Mouse (Mus musculus): Measurements from ENCODE around the gene Syt7. TPM values are rescaled to one million over a fixed set of nuclear protein-coding genes. Genes with fewer than 3 reads are reported as not detected.

Syt7 gene
- total RNA-seq (2021) = 1 to 10 TPM; 2.3 to 2.5 TPM
- long read RNA-seq, experiment 1, partial matches to known transcripts = 0 of 1 reads
- long read RNA-seq, experiment 1, other reads (novel, unspliced or antisense) = 1 of 1 reads
- long read RNA-seq, experiment 2 = 0 reads

DNA sequence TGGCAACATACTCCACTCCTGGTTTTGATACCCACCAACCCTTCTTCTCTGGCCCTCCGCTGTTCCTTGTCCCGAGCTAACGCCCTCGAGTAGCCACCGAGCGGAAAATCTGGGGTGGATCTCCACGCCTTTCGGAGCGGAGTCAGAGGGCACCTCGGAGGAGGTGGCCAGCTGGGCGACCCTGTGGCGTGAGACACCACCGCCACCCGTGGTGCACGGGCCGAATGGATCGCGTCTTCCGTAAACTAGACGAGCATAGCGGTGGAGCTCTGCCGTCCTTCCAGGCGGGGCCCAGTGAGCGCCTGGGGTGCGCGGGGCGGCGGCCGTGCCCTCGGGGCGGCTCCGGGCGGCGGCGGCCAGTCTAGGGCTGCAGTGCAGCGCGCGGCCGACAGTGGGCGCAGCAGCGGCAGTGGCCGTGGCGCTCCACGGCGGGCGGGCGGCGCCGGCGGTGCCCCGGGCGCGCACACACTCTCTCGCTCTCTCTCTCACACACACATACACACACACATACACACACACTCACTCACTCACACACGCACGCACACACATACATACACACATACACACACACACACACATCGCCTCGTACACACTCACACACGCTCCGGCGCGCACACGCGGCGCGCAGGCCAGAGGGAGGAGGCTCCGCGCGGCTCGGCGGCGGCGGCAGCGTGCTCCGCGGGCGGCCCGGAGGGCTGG, at the start of gene Syt7:
Gene Syt7 (plus strand): TSS at position 476 of the 699 bp plus-strand sequence.
- peak; percentile 88 to 91 for DNase-seq
- intact Hi-C loops (cut with DNase I) = no loop called here

DNA sequence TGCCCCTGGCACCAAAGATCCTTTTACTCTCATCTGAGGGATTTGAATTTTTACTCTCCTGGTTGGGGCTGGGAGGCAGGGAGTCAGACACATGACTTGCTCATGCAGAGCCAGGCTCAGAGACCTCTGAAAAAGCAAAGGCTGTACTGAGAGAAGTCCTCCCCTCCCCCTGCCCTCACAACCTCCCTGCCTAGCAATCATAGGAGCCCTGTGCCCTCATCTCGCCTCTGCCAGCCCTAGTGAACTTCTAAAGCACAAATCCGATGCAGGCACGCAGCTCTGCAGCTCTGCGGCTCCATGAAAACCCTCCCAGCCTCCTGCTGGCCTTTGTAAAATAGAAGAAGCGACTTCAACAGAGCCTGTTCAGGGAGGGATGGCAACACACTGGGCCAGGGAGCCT, 49.6 kb upstream of the Syt7 start:
- no peak for DNase-seq
- intact Hi-C loops (cut with DNase I) = no loop called here

DNA sequence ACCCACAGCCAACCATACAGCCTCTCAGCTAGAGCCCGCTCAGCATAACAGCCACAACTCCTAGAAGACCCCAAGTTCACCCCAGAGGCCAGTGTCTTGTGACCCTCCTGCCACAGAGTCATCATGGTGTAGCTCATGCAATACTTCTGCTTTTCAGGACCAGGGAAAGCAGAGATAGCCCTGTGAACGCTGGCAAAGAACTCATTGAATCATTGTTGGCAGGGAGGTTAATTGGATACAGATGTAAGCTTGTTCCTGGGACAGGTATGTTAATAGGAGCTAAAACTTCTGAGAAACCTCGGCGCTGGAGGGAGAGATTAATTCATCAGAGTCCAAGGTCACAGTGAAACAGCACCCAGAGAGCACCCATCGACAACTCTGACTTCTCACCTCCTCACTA, 48.2 kb upstream of the Syt7 start:
- no peak for DNase-seq
- intact Hi-C loops (cut with DNase I) = no loop called here

DNA sequence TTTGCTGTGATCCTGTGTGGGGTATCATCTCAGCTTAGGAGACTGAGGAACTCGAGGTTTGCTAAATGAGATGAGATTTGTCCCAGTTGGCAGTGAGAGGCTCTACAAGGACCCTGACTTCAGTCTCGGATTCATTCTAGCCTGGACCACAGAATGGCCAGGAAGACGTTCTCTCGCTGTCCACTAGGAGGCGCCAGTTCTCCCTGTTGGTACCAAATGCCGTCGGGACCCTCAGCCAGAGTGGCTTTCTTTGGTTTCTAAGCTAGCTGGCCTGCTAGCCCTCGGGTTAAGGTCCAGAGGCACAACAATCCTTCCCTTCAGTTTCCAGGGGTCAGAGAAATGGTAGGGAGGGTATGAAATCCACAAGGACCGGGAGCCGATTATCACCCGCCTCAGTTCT, 47.7 kb upstream of the Syt7 start:
- DNase-seq = no peak
- intact Hi-C loops (cut with DNase I) = no loop called here

DNA sequence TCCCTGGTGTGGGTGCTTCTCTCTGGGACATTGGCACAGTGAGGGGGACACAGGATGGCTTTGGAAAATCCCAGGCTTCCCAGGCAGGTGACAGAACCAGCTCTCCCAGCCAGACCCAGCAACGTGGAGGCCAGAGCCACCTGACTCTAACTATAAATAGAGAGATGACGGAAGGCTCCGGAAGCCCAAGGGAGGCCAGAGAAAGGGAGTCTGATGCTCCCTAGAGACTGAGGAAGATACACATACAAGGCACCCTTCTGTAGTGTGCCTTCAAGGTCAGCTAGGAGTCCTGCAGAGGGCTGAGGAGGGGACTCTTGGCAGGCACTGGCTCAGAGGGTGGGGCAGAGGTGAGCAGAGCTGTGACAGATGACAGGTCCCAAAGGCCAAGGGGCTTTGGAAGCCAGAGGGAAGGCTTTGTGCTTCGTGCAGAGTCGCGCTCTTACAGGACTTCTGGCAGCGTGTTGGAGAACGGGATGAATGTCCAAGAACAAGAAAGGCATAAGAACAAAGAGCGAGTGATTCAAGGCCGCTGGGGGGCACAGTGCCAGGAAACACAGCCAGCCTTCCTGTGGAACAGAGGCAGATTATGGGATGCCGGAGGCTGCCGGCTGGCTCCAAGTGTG, 47.0 kb upstream of the Syt7 start:
- DNase-seq = peak; percentile 22 to 25
- intact Hi-C loops (cut with DNase I) = no loop called here

DNA sequence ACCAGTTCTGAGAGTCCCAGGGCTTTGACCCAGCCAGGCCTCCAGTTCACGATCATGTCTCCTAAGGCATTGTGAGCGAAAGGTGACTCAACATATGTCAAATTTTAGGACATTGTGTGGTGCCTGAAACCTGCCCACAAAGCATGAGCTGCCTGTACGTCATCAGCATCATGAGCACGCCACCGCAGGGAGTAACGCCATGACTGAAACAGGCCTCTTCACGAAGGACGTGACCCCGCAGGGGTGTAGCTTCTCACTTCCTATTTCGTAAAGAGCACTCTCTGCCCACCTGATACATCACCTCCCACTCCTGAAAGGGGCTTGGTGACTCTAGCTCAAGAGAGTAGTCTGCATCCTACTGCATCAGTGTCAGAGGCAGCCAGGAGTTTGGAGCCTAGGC, 45.0 kb upstream of the Syt7 start:
- no peak for DNase-seq
- intact Hi-C loops (cut with DNase I) = no loop called here

DNA sequence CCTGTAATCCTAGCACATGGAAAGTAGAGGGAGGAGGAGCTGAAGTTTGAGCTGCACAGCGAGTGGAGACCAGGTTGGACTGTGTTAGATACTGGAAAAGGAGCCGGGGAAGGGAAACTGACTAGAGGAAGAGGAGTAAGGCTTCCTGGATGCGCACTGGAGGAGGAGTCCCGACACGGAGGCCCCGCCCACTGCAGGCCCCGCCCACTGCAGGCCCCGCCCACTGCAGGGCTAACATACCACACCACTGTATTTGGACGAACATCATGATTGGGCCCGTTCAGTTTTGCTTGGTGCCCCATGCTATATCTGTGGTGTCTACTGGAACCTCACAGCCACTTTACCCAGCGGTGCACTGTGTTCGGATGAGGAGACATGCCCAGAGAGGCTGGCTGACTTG, 43.2 kb upstream of the Syt7 start:
- no peak for DNase-seq
- intact Hi-C loops (cut with DNase I) = no loop called here

DNA sequence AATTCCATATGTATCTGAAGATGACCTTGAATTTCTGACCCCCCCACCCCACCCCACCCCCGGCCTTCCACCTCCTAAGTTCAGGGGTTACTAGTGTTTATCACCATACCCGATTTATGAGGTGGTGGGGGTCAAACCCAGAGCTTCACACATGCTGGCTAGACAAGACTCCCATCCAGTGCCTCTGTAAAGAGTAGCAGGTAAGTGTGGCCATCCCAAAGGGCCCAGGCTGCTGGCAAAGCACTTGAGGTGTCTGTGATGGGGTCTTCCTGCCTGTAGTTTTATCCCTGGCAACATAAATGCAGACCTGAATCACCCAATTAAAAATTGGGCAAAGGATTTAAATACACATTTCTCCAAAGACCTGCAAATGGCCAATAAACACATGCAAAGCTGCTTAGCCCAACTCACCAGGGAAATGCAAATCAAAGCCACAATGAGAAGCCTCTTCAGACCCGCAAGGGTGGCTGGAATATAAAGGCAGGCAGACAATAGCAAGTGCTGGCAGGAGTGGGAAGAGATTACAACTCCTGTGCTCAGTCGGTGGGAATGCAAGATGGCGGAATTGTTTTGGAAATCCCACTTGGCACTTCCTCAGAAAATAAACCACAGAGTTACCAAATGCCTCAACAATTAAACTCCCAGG, 41.1 kb upstream of the Syt7 start:
- no peak for DNase-seq
- intact Hi-C loops (cut with DNase I) = no loop called here

DNA sequence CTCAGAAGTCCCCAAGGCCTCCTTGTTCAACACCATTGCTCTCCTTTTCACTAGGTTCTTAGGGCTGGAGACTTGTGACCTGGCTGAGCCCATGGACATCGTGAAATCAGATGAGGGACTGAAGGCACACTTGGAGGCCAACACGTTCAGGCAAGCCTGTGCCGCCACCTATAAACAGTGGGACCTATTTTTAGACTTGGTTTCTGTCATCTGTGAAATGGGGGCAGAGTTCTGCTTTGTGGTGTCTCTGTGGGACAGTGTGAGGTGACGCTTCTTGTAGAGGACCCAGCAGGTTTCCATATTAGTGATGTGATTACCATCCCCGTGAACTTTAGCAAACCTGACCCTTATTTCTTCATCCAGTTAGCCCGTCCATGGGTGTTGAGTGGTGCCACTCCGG, 36.7 kb upstream of the Syt7 start:
- intact Hi-C loops (cut with DNase I) = no loop called here
- no peak for DNase-seq

DNA sequence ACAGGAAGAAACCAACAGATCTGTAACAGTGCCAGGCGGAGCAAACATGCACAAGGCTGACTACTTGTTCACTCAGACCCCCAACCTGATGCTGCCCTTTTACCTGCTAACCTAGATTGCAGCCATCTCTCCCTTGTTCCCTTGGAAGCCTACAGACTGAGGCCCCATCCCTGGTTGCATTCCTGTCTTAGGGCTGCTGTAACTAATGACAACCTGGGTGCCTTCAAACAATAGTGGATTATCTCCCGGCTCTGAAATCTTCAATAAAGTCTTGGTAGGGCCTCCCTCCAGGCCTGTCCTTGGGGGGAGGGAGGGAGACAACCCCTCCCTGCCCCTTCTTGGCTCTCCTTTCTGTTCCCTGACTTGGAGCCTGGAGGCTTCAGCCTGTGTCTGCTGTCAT, 34.1 kb upstream of the Syt7 start:
- DNase-seq = no peak
- intact Hi-C loops (cut with DNase I) = no loop called here

DNA sequence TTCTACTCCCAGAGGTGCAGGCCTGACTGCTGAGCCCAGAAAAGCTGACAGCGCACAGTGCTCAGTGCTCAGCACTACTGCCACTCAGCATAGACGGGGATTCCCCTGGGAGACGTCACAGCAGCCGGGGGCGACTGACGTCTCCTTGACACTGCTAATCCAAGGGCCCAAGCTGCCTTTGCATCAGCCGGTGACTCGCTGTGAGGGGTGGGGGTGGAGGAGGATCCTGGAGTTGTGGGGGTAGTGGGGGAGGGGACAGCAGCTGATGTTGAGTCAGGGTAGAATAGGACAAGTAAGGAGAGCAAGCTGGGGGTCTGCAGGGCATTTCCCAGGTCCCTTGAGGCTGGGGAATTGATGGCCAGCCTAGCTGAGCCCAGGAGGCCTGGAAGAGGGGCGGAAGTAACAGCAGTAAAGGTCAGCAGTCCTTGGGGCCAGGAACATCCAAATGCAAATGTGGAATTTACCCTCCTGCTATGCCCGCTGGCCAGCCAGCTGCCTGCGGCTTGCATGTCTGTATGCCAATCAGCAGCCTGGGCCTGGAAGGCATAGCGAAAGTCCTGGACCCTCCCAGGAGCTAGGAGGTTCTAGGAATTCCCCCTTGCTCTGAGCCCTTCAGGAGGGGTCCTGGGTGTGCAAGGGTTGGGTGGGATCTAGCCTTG, 31.9 kb upstream of the Syt7 start:
- no peak for DNase-seq
- intact Hi-C loops (cut with DNase I) = no loop called here

DNA sequence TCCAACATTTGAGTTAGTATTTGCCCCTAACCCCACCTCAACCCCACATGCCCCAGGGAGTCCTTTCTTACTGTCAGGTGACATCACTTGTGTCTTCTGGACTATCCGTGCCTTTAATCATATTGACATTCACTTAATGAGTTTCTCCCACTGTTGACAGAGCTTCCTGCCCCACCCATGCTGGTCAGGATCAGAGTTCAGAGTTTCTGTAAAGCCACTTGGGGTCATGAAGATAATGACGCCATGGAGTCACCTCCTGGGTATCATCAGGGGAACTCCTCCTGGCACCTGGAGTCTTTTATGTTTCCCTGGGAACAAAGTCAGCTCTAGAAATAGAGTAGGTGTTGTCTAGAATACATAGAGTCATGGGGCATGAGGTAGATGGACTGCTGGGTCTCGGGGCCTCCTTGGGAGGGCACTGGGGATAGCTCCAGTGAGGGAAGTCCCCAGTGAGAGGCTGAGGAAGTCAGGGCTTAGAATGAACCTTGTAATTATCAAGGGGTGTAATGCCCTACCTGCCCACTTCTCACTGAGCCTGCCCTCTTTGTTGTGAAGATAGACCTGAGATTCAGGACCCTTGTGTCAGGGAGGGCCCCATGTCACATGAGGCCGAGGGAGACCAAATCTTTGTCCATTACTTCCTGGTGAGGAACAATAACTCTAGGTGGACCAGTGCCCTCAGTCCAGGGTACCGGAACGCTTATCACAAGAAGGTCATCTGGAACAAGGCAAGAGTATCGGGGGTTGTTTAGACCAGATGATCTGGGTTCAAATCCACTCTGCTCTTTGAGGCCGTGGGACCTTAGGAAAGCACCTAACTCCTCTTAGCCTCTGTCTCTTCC, 29.6 kb upstream of the Syt7 start:
- no peak for DNase-seq
- intact Hi-C loops (cut with DNase I) = no loop called here

DNA sequence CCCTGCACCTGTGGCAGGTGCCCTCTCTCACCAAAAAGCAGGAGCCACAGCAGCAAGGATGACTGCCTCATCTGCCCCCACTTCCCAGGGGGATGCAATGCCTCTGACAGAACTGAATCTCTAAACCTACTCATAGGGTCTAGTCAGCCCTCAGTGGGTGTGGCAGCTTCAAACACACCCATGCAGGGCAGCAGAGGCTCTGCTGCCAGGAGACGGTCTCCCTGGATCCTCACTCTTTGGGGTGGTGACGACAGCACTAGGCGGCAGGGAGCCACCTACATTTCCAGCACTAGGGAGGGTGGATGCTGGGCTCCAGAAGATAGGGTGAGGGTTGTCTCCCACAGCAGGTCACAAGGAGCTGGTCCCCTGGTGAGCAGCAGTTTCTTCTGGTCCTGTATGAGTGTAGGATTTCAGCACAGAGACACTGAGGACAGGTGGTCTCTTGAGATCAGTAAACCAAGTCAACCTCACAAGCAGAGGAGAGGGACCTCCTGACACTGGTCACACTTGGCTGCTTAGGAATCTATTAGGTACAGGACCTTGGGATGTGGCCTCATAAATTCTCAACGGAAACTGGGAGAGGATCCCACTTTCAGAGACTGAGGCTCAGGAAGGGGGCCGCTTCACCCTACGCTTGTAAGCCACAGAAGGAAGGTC, 26.3 kb upstream of the Syt7 start:
- intact Hi-C loops (cut with DNase I) = no loop called here

DNA sequence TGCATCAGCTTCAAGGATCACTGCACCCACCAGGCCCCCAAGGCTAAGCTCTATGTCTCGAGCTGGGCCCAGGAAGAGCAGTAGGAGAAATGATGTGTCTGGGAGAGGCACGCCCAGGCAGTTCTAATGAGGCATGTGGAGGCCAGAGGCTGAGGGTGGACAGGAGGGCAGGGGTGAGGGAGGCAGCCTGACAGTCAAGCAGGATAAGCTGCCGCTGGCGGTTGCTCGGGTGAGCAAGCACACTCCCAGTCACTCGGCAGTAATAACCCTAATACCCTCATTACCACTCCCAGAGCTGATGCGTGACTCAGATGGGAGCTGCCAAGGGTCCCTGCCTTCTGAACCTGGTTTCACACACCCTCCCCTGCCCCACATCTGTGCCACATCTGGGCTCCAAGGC, 25.0 kb upstream of the Syt7 start:
- intact Hi-C loops (cut with DNase I) = no loop called here
- DNase-seq = no peak

More for the DNA sequence above, 26.3 kb upstream of the Syt7 start:
- no peak for DNase-seq

DNA sequence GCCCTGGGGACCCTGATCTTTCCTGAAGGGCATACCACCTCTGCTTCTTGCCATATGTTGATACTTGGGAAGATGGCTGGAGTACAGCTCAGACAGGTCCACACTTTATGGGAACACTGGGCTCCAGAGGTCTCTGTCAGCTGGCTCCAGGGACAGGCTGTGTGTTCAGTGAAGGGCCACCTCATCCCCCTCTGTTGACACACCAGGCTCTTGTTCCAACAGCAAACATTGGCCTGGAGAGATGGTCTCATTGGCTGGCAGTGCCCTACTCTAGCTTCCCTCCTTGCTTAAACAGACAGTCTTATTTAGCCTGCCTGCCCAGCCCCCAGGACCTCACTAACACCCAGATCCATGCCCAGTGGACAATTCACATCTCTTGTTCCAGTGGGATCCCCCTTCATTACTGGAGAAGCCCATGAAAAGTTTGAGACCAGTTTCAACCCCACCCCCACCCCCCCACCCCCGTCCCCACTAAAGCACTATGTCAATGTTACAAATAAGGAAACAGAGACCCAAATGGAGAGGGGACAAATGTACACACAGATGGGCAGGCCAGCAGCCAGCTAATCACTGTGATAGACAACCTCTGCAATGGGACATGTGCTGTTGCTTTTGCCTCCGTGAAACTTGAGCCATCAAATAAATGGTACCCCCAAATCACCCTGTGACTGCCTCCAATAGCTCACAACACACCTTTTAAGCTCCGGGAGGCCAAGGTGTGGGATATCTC, 22.6 kb upstream of the Syt7 start:
- intact Hi-C loops (cut with DNase I) = no loop called here
- DNase-seq = no peak

DNA sequence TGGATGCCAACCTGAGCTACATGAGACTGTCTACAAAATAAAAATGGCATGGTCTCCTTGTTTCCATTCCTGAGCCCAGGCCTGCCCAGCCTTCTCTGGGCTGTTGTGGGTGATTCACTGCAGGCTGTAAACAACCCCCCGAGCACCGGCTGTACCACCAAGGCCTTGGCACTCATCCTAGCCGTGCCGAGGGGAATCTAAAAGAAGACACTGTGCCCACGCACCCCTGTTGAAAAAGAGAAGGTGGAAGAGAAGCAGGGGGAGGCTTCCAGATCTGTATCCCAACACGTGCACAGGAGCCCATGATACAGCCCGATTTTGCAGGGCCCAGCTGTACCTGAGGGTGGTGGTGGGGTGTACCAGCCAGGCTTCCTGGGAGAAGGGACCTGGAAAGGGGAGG, 21.1 kb upstream of the Syt7 start:
- intact Hi-C loops (cut with DNase I) = no loop called here

DNA sequence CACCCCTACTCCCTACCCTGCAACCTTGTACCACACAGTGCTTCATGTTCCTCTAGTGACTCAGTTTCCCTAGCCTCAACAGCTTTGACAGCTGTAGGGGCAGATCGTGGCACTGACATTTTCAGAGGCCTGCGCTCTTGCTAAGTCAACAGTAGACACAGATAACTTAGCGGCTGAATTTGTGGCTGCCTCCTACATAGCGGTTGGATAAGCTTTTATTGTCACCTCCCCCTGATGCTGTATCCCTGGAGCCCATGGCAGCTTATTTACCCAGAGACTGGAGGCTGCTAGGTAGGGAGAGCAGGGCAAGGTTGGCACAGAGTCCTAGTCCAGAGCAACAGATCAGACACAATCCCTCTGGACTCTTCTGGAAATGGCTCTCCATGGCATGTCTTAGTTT, 19.0 kb upstream of the Syt7 start:
- intact Hi-C loops (cut with DNase I) = no loop called here
- no peak for DNase-seq

More for the DNA sequence above, 21.1 kb upstream of the Syt7 start:
- no peak for DNase-seq

DNA sequence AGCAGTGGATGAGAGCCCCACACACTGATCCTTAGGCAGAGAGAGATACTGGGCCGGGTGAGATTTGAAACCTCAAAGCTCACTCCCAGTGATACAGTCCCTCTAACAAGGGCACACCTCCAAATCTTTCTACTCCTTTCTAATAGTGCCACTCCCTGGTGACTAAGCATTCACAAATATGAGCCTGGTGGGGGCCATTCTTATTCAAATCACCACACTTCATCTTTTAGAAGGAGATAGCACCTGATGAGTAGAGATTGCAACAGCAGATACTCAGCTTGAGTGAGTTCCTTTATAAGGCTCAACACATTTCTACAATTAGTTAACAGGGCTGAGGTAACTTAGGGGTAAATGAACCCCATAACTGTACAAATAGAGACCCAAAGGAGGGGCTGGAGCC, 15.7 kb upstream of the Syt7 start:
- intact Hi-C loops (cut with DNase I) = no loop called here

DNA sequence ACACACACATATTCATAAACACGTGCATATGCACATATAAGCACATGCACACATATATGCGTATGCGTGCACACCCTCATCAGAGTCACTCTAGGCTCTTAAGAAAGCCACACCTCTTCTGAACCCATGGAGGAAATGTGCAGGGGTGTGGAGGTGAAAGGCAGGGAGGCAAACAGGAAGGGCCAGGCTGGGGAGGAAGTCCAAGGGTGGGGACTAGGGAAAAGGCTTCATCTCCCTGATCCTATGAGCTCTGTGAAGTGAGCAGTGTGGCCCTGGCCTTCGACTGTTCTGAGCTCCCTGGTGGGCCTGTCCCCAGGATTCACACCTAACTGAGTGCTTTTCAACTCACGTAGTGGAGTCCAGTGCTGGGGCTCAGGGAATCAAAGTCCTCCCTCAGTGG, 13.6 kb upstream of the Syt7 start:
- intact Hi-C loops (cut with DNase I) = no loop called here
- DNase-seq = no peak

More for the DNA sequence above, 15.7 kb upstream of the Syt7 start:
- no peak for DNase-seq
